Mouse (Mus musculus) cerebellum, adult 2 months (tissue): ENCODE data around the gene Gab1.

Experiments used
- CTCF ChIP-seq: fragments of 200-500 bp; IDR thresholded peaks from 2 replicates; pipeline ENCODE4 v1.5.1; 2011; ENCODE audit warnings: low read depth, mild to moderate bottlenecking, control low read depth, low read length, moderate library complexity, borderline replicate concordance; ENCODE audit not compliant: insufficient read depth
- POLR2A ChIP-seq: fragments of 200-500 bp; IDR thresholded peaks from 2 replicates; pipeline ENCODE4 v1.6.1; 2011; ENCODE audit warnings: low read length, control low read depth, borderline replicate concordance; ENCODE audit not compliant: insufficient read depth

- TF ChIP-seq POLR2A (no peak), CTCF (no peak)
Observed at GRCm38 (mm10) chr8:80895397-80895796, 15.1 kb upstream of the Gab1 start.
